Mouse (Mus musculus): ENCODE measurements around the gene Cer1.

DNA sequence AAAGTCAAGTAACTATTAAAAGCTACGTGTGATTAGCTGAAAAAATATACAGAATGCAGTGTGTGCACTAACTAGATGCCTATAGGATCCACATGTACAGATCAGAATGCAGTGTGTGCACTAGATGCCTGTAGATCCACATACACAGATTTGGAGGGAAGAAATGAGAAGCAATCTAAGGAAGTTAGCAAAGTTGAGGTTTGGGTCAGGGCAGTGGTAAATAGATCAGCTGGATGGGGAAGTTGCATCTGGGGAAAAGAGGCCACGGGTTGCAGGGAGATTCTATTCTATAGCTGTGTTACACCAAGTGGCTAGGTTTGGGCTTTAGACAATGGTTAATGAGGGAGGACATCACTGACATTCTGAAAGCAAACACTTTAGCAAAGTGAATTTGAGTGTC is 33.7 kb upstream of the Cer1 start:
- TF ChIP-seq CTCF (IDR thresholded peaks at IDR 0.05; ENCODE audit: control insufficient read depth, insufficient read depth, insufficient read length) (no peak), USF1 (IDR thresholded peaks at IDR 0.05; ENCODE audit: low read depth) (no peak), MAX (IDR thresholded peaks at IDR 0.05) (no peak), MYOG (IDR thresholded peaks at IDR 0.05; ENCODE audit: control insufficient read depth, extremely low read depth, insufficient read length) (no peak), MYOD1 (IDR thresholded peaks at IDR 0.05; ENCODE audit: control insufficient read depth, insufficient read length, low read depth) (no peak), FOSL1 (IDR thresholded peaks at IDR 0.05; ENCODE audit: insufficient read depth, low read length, poor library complexity, severe bottlenecking) (no peak)
